Mouse (Mus musculus) liver, embryonic 14.5 days (tissue): ENCODE measurements around the gene Gm5788. TPM values are rescaled to one million over a fixed set of nuclear protein-coding genes. Genes with fewer than 3 reads are reported as not detected.
"Not testable (repeated sequence)": the region's sequence is repeated elsewhere in the genome, so short reads cannot be mapped to it uniquely, and the experiment has no call there.

ENCODE experiments used
- ATAC-seq: fragments of 200-750 bp; cut with Nextera tagmentation; 2 replicates; pipeline ENCODE4 v1.8.0; 2017; ENCODE audit warnings: moderate number of reproducible peaks, mild to moderate bottlenecking, moderate library complexity; ENCODE audit not compliant: insufficient read depth
- DNase-seq, 3 experiments: peaks; one replicate each; pipeline ENCODE4 v3.0.0-alpha.2; 2012 to 2013; ENCODE audit warnings: low read depth in 3 of 3, low spot score in 3 of 3
- H3K27ac ChIP-seq: fragments of 300-500 bp; sonication (generic); 2 replicates; pipeline ENCODE4 v1.5.1; 2014; ENCODE audit warnings: moderate library complexity, mild to moderate bottlenecking, control low read depth, inconsistent platforms
- H3K27me3 ChIP-seq: fragments of 300-500 bp; sonication (generic); 2 replicates; pipeline ENCODE4 v1.6.1; 2014; ENCODE audit warnings: mild to moderate bottlenecking, low read length, moderate library complexity; ENCODE audit not compliant: control insufficient read depth, insufficient read depth
- H3K36me3 ChIP-seq: fragments of 300-500 bp; sonication (generic); replicated peaks from 2 replicates; pipeline ENCODE4 v1.6.1; 2014; ENCODE audit warnings: low read depth; ENCODE audit not compliant: control insufficient read depth, insufficient read depth
- H3K4me1 ChIP-seq, 2 experiments: fragments of 200-500 bp in 1 of 2; fragments of 300-500 bp in 1 of 2; sonication (generic) in 1 of 2; replicated peaks; 2 replicates each; pipeline ENCODE4 v1.6.1; 2012 to 2014; ENCODE audit warnings: antibody characterized with exemption in 1 of 2, inconsistent platforms in 1 of 2, low read length in 1 of 2; ENCODE audit not compliant: control insufficient read depth in 2 of 2, insufficient read depth in 2 of 2
- H3K4me2 ChIP-seq: fragments of 300-500 bp; sonication (generic); 2 replicates; pipeline ENCODE4 v1.6.1; 2014; ENCODE audit warnings: low read depth, mild to moderate bottlenecking, control low read depth, moderate library complexity
- H3K4me3 ChIP-seq, 2 experiments: fragments of 200-500 bp in 1 of 2; fragments of 300-500 bp in 1 of 2; sonication (generic) in 1 of 2; 2 replicates each; pipeline ENCODE4 v1.5.1; 2012 to 2014; ENCODE audit warnings: low read depth in 2 of 2, low read length in 2 of 2, mild to moderate bottlenecking in 2 of 2, control low read depth in 1 of 2, inconsistent platforms in 1 of 2, moderate library complexity in 1 of 2; ENCODE audit not compliant: insufficient read depth in 1 of 2
- H3K9ac ChIP-seq: fragments of 300-500 bp; sonication (generic); replicated peaks from 2 replicates; pipeline ENCODE4 v1.6.1; 2014; ENCODE audit warnings: mild to moderate bottlenecking, control low read depth, moderate library complexity
- H3K9me3 ChIP-seq: fragments of 300-500 bp; sonication (generic); 2 replicates; pipeline ENCODE4 v1.6.1; 2016; ENCODE audit warnings: low read length, mixed read lengths; ENCODE audit not compliant: control insufficient read depth
- CTCF ChIP-seq: IDR thresholded peaks from 2 replicates; pipeline ENCODE4 v1.5.1; 2016; ENCODE audit warnings: antibody characterized with exemption, low read depth, control low read depth
- EP300 ChIP-seq: IDR thresholded peaks from 2 replicates; pipeline ENCODE4 v1.6.1; 2016; ENCODE audit warnings: antibody characterized with exemption, low read depth
- WGBS: fragments of 180-500 bp; shearing (Covaris S2); extraction: QIAGEN DNeasy Blood & Tissue Kit; methylation state at CpG from one replicate; pipeline ENCODE4 v1.1.7; 2014; ENCODE audit not compliant: insufficient replicate concordance; 5-methylcytosine and 5-hydroxymethylcytosine counted together
- polyA plus RNA-seq, 2 experiments: library from polyadenylated mRNA; depleted of rRNA in 1 of 2; stranded (reverse) in 1 of 2; unstranded in 1 of 2; fragments of >200 nt; fragmentation: Nextera tagmentation in 1 of 2; extraction: Ambion mirVana in 1 of 2; gene quantifications; 2 replicates each; pipeline versions ENCODE4 v1.2.1 to v1.2.3; 2012 to 2014

The Gm5788 gene
- polyA plus RNA-seq, 2 experiments = not detected

- H3K4me2 ChIP-seq = peak within 1 kb of the TSS; percentile 73
- H3K27me3 ChIP-seq = no peaks in the 10 kb centered on the region
- peaks cover 14% of the 10 kb centered on the region for H3K36me3 ChIP-seq
- H3K9me3 ChIP-seq = no peaks in the 10 kb centered on the region
- 0 out of 2 replicates have a peak, but pooled peaks have one; percentile 34 for TF ChIP-seq EP300
- no peak for TF ChIP-seq CTCF
- H3K27ac ChIP-seq = peak within 1 kb of the TSS; percentile 51
- 3% methylated on average over 44 of the region's 45 CpGs for WGBS
- peak within 1 kb of the TSS; percentile 93 for H3K4me3 ChIP-seq
- peaks cover 9 to 11% of the 10 kb centered on the region in 2 experiments for H3K4me1 ChIP-seq
- ATAC-seq = peak; percentile 94
- H3K9ac ChIP-seq = peak within 1 kb of the TSS; percentile 97
- DNase-seq = peak; percentile 89 to 92 (median 90)
Observed at GRCm38 (mm10) chr12:87471964-87472786, 22.3 kb upstream of the Gm5788 start, which contains the start of gene Snw1. Snw1 (minus strand) TSS chr12:87472274.

- Histone ChIP-seq H3K27ac (no peak overlapping the region), H3K4me3 (no peak overlapping the region), H3K9ac (no peak overlapping the region), H3K4me2 (no peak overlapping the region), H3K36me3 (no peaks in the 10 kb centered on the region), H3K9me3 (no peaks in the 10 kb centered on the region), H3K27me3 (no peaks in the 10 kb centered on the region), H3K4me1 (peaks cover 9 to 11% of the 10 kb centered on the region in 2 experiments)
- WGBS = 51% methylated on average over 3 of the region's 3 CpGs
- ATAC-seq = no peak
- DNase-seq = no peak
- no peak for TF ChIP-seq CTCF
- no peak for TF ChIP-seq EP300
Observed at GRCm38 (mm10) chr12:87474756-87475155, 19.8 kb upstream of the Gm5788 start.

- H3K27me3 ChIP-seq, H3K4me2 ChIP-seq, H3K36me3 ChIP-seq, H3K4me1 ChIP-seq, H3K9me3 ChIP-seq, H3K27ac ChIP-seq, ATAC-seq, H3K4me3 ChIP-seq, DNase-seq, H3K9ac ChIP-seq: not testable (repeated sequence)
- 77% methylated on average over 5 of the region's 5 CpGs for WGBS
Observed at GRCm38 (mm10) chr12:87482482-87482881, 12.0 kb upstream of the Gm5788 start.

GRCm38 (mm10) chr12:87488683-87489082 lies 5.8 kb upstream of the Gm5788 start:
- H3K4me1 ChIP-seq, H3K9ac ChIP-seq, H3K4me3 ChIP-seq, ATAC-seq, H3K36me3 ChIP-seq, H3K27me3 ChIP-seq, DNase-seq, H3K4me2 ChIP-seq, H3K27ac ChIP-seq, H3K9me3 ChIP-seq: not testable (repeated sequence)
- WGBS = 22% methylated on average over 2 of the region's 2 CpGs

- not testable (repeated sequence) for H3K9me3 ChIP-seq, H3K27ac ChIP-seq, H3K4me3 ChIP-seq, H3K36me3 ChIP-seq, ATAC-seq, H3K4me2 ChIP-seq, DNase-seq, H3K27me3 ChIP-seq, H3K9ac ChIP-seq, H3K4me1 ChIP-seq
- WGBS = 61% methylated on average over 4 of the region's 4 CpGs
Observed at GRCm38 (mm10) chr12:87514016-87514415, 19.5 kb downstream of the Gm5788 start, which contains the start of gene Gm8300. Gm8300 (plus strand) TSS chr12:87514316.

- not testable (repeated sequence) for H3K27me3 ChIP-seq, H3K9me3 ChIP-seq, H3K36me3 ChIP-seq, H3K4me1 ChIP-seq, H3K4me2 ChIP-seq, H3K27ac ChIP-seq, H3K9ac ChIP-seq, DNase-seq, H3K4me3 ChIP-seq, ATAC-seq
- WGBS = 44% methylated on average over 3 of the region's 3 CpGs
Observed at GRCm38 (mm10) chr12:87519616-87520015, 25.1 kb downstream of the Gm5788 start.
